Mouse (Mus musculus) layer of hippocampus, postnatal 25 days (tissue): ENCODE measurements around the gene Gata2. TPM values are rescaled to one million over a fixed set of nuclear protein-coding genes. Genes with fewer than 3 reads are reported as not detected.
"Not testable (repeated sequence)": the region's sequence is repeated elsewhere in the genome, so short reads cannot be mapped to it uniquely, and the experiment has no call there.

Experiments used
- DNase-seq, 2 experiments: peaks; one replicate each; pipeline ENCODE4 v3.0.0; 2022; ENCODE audit warnings: mixed read lengths in 2 of 2, low spot score in 1 of 2; ENCODE audit errors: extremely low spot score in 1 of 2
- total RNA-seq, 2 experiments: library from RNA; stranded (reverse); gene quantifications; 2 replicates each; pipeline ENCODE4 v1.2.3; 2021

Gata2 gene
- 1 to 10 TPM; 4.7 to 6.2 TPM for total RNA-seq

DNA sequence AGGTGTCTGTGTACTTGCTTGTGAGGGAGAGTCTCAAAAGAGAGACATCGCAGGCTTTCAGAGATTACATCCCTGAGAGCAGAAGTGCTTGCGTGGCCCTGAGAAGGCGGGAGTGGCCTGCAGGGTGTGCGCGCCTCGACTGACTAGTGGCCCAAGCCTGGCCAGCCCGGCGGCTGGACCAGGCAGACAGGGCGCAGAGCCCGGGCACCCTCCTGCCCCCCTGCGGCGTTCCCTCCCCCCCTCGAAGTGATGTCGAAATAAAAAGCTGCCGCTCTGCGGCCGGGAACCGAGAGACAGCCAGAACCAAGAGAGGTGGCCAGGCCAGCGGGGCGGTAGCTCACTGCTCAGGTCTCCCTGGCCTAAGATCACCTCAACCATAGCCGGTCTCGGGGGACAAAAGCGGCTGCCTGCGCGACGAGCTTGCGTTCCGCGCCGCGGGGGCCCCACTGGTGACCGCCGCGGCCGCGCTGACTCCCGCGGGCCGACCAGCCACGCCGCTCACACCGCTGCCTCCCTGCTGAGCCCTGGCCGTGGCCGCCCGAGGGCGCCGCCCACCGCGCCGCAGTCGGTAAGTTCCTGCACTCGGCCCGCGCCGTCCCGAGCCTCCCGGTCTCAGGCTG is at the start of gene Gata2:
Gene Gata2, plus strand, starts transcription at position 459 of the 620 bp plus-strand sequence.
- DNase-seq = no peak

DNA sequence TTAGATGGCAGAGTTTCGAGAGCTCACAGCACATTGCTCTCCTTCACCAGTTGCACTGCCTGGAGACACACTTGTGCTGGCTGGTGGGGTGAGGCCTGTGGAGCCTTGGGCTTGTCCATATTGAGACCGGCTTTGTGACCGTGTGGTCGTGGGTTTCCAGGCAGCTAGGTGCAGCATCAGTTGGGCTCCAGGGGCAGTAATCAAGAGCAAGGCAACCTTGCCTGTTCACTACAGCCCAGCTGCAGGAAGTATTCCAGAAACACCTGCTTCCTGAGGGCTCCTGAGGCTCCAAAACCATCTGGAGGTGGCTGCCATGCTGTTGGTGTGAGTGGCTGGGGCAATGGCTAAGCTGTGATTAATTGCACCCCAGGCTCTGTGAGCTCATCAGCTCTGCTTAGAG is 47.9 kb upstream of the Gata2 start:
- no peak for DNase-seq

DNA sequence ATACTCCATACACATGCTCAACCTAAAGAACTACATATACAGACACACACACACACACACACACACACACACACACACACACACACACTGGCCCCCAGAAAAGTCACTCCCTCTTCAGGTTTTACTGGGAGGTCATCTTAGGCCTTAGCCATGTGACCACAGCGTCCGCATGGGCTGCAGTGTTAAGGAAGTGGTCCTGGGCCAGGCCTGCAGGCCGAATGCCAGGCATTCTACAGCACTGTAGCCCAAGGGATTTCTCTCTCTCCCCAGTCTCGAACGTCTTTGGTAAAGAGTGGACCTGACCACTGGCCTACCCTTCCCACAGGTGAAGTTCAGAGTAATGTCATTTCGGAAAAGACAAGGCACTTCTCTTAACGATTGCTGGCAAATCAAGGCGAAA is 47.1 kb upstream of the Gata2 start:
- no peak for DNase-seq

DNA sequence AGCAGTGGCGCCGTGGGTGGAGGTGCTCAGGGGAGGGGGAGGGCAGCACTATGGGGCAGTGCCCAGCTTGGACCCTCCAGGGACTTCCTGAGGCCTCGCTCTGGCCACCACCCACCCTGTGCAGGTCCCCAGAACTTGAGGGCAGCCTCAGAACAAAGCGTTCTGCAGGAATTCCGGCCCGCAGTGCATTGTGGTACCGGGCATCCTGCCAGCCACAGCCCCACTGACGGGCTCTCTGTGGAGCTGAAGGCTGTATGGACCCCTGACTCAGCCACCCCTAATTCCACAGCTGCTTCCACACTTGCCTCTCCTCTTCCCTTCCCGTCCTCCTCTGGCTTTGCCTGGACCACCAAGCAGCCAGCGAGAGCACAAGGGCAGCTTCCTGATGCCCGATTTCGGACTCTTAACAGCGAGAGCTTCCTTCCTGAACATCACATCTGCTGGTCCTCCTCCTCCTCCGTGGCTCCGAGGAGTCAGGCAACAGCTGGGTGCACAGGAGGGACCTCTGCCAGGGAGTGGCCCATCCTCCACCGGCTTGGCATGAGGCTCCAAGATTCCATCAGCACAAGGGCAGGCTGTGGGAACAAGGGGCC is 46.2 kb upstream of the Gata2 start:
- no peak for DNase-seq

DNA sequence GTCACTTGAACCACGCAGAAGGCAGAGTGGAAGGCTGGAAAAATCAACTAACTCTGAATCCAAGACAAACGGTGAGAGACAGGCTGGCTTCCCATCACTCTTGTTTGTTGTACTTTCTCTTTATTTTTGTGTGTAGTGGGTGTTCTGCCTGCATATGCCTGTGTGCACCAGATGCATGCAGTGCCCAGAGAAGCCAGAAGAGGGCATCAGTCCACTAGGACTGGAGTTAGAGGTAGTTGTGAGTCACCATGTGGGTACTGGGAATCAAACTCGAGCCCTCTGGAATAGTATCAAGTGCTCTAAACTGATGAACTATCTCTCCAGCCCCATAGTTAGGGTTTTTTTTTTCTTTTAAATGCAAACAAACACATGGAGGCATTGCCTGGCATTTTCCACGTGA is 42.4 kb upstream of the Gata2 start:
- no peak for DNase-seq

DNA sequence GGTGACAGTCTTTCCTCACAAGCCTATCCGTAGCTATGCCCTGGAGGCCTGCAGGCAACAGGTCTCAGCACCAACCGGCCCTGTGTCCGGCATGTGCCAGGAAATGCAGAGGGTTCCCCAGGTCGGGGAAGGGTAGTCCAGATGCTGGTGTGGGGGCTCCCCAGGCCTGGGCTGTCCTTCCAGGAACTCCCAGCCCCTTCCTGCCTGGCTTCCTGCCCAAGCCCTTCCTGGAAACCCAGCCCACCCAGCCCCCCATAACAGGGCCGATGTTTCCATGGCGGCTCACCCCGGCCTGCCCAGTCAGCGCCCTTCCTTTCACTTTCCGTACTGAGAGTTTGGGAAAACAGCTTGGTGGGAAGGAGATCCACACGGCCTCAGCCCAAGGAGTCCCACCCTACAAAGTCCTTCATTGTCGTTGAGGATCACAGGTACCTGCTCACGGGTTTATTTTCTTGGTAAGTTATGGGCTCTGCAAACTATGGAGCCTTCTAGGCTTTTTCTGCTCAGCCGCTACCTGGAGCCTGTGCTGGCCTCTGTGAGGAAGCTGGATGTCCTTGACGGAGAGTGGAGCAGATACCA is 41.5 kb upstream of the Gata2 start:
- DNase-seq = no peak

DNA sequence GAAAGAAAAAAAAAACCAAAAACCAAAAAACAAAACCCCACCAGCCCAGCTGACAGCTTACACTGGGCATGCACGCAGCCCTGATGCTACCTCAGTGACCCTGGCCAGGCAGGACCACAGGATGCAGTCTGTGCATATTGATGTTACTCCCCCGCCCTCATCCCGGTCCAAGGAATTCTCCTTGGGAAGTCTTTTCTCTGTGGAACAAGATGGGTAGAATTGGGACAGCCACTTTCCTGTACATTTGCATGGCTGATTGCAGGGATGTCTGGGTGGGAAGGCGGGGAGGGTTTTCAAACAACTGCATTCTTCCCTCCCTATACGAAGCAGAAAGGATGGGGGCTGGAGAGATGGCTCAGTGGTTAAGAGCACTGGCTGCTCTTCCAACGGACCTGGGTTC is 40.7 kb upstream of the Gata2 start:
- DNase-seq = no peak

DNA sequence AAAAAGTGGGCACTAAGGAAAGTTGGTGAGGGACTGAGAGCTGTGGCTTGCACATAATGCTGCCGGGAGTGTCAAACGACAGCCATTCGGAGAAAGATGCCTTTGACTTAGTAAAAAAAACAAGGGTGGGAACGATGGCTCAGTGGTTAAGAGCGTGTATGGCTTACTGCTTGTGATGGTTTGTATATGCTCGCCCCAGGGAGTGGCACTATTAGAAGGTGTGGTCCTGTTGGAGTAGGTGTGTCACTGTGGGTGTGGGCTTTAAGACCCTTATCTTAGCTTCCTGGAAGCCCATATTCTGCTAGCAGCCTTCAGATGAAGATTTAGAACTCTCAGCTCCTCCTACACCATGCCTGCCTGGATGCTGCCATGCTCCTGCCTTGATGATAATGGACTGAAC is 38.1 kb upstream of the Gata2 start:
- DNase-seq = not testable (repeated sequence)

DNA sequence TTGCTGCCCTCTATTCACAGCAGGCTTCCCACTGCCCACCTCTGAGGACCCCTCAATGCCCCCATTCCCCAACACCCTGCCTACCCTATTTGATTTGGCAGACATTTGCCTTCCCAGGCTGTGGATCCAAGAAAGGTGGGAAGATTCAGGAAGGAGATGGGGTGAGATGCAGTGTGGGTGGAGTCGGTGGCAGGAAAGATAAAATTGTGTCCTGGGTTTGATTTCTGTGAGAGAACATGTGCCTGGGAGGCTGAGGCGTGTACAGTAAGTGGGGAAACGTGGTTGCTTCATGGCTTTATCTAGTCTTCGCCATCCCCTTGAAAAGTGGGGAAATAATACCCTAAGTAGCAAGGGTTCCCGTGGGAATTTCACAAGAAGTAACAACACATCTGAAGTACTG is 34.9 kb upstream of the Gata2 start:
- DNase-seq = no peak

DNA sequence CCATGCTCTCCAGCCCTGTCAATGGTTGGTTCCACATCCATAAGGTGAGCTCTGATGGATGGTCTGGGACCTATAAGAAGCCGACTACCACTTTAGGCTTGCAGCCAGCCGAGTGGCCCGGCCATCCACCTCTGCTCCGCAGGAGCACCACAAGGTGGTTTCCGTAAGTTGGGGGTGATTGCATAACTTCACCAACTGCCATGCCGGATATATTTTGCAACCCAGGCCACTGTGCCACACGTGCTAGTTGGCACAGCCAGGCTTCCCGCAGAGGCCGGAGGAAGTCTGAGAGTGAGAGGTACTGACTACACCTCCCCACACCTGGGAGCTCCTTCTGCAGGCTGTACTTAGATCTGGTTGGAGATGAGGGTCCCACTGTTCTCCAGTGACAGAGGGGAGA is 27.6 kb upstream of the Gata2 start:
- no peak for DNase-seq

DNA sequence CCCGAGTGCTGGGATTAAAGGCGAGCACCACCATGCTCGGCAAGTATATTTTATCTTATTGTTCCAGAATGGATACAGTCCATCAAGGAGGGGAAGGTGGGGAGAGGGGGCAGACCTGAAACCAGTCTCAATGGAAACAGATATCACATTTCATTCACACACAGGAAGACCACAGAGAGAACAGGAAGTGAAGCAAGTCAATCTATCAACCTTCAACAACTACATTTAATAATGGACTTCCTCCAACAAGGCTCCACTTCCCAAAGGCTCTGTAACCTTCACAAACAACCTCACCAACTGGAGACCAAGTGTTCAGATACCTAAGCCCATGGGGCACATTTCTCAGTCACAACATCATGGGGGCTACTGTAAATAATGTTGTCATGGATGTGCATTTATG is 19.5 kb upstream of the Gata2 start:
- no peak for DNase-seq

DNA sequence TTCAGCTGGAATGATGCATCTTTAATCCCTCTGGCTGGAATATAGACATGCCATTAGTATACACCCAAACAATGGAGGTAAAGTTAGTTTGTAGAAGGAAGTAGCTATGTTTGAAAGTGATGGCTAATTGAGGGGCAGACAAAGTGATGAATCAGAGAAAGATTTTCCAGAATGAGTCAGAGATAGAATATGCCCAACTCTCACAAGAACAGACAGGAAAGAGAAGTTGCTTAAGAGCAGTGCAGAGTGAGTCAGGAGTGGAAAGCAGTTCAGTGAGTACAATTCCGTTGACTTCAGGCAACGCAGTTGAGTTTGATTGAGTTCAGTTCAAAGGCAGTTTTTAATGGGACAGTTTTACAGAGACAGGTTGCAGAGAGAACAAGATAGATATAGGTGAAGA is 19.0 kb upstream of the Gata2 start:
- no peak for DNase-seq

DNA sequence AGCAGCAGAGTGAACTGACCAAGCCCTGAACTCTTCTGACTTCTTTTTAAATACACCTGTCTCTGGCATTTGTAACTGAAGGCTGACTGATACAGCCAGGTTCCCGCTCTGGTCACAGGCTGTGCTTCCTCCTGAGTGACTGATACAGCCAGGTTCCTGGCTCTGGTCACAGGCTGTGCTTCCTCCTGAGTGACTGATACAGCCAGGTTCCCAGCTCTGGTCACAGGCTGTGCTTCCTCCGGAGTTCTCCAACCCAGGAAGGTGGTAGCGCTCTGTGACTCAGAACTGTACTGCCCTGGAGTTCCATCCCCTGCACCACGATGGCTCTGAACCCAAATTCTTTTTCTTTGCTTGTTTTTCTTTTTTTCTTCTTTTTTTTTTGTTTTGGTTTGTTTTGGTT is 9.0 kb upstream of the Gata2 start:
- no peak for DNase-seq

DNA sequence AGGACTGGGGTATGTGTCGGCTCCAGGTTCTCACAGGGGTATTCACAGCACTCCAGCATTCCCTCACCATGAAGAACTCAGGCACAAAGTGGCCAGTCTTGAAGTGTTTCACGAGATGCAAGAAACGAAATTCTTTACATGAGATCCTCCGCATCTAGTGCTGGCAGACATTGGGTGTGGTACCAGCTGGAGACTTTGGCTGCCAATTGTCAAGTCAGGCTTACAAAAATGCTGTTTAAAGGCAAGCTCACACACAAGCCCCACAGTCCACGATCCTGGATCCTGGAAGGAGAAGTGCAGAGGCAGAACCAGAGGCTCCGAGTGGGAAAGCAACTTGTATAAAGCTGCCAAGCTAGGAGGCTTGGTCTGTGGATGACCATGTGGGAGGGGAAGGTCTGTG is 5.5 kb upstream of the Gata2 start:
- DNase-seq = no peak

DNA sequence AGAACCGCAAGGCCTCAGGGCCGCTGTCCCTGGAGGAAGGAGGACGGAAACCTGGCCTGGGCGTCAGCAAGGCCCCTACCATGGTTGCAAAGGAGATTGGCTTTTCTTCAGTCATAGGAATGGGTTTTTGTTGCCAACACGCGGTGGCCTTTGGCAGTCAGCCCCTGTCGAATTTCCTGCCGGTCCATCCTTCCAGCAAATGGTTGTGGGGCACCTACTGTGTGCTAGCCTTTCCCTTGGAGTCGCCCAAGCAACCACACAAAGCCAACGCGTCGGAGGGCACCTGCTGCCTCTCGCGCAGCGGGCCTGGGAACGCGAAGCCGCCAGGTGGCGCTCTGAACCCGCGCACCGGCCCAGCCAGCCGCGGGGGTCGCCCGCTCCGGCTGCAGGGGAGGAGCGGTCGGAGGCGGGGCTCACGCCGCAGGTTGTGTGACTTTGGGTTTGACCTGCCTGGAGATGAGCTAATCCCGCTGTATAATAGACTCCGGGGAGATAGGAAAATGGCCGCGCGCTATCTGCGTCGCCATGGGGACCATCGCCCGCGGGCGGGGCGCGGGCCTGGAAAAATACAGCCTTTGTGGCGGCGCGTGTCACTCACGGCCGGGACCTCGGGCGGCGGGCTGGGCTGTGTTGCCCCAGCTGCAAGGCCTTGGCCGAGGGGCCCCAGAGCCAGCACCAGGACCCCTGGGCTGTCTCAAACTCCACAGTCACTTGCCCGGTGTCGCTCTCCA is 4.2 kb upstream of the Gata2 start:
- DNase-seq = peak; percentile 80 to 85

DNA sequence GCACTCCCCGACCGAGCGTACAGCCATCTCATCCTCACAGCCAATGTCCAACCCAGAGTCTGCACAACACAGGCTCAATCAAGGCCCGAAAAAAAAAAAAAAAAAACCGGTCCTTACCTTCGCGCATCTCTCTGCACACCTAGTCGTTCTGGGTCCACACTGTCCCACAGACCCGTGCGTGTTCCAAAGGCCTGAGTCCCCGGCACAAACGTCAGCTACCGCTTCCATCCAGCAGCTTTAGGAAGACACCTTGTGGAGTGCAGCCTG is 3.7 kb upstream of the Gata2 start:
- DNase-seq = no peak

DNA sequence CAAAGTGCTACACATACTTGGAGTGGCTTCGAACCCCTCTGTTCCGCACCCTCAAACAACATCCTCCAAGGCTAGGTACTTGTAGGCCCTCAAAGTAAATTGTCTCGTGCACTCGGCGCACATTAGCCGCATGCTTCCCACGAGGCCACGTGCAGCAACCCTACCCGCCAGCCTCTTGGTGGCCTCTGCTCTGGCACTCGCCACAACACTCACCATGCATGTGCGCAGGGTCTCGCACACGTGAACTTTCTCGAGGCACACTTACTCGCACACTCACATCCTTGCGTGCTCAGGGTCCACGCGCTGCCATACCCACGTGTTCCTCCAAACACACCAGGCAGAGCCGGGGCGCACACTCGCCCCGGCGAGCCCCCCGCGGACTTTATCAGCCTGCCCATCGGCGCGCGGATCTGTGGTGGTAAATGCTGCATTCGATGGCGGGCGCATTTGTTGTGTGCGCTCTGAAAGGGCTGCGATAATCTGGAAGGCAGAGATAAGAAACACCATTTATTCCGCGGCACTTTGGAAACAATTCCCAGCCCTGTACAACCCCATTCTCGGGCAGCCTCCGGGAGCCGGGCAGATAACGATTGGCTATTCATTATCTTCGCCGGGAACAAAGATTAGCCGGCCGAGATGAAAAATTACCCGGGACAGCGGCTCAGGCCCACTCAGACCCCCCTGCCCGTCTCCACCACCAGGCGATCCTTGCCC is 3.2 kb upstream of the Gata2 start:
- no peak for DNase-seq

DNA sequence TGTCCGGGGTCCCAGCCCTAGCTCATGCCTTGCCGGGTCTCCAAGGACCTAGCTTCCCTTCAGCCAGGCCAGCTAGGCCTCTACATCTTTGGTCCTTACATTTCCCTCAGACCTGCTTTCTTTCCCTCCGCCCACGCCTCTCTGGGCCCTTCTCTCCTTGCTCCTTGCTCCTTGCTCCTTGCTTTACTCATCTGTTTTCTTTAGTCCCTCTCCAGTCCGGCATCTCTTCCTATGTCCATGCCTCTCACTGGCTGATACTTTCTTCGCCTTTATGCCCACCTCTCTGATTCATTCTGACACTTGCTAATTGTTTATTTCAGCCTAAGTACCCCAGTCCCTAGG is 2.7 kb upstream of the Gata2 start:
- DNase-seq = no peak

DNA sequence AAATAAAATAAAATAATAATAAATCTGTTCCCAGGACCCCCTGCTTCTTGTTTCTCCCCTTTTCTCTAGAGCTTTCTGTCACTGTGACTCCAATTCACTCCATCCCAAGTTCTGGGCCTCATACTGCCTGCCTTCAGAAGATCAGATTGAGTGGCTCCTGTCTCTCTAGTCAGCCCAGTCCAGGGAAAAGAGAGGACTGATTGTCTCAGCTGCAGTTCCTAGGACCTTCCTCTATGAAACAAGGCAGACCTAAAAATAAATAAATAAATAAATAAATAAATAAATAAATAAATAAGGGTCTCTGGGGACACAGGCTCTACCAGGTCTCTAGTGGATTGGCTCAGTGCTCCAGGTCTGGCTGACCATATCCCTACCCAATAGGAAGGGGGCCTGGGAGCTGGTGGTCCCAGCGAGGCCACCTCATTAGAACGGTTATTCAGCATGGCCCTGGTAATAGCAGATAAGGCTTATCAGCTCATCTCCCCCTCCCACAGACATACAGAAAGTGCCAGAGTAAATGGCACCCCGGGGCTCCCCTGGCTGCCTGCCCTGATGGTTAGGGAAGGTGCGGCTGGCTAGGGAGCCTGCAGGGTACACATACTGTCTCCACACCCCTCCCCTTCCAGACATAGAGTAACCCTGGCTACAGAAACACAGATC is 2.1 kb upstream of the Gata2 start:
- DNase-seq = no peak

DNA sequence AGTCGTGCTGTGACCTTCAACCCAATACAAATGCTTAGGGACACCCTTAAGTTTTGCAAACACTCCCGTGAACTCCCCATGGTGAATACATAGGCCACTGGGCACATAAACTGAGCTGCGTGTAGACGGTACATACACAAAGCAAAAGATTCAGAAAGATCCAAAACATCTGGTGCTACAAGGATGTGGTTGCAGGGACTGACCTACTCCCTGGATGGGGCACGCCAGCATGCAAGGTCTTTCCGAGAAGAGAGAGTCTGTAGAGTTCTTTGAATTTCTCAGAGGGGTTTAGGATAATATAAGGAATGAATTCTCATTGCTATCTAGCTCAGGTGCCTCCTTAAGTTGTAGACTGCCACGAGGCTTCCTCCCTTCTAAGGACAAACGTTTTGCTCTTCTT is 935 bp upstream of the Gata2 start:
- no peak for DNase-seq
